Mouse (Mus musculus) heart, adult 2 months (tissue): ENCODE results near the gene Mtus2. TPM values are rescaled to one million over a fixed set of nuclear protein-coding genes. Genes with fewer than 3 reads are reported as not detected.
A peak's percentile ranks its signal among the peaks of the same experiment; 100 is the strongest.

Source experiments
- DNase-seq, 2 experiments: peaks; one replicate each; pipeline ENCODE4 v3.0.0; 2021
- H3K27ac ChIP-seq: fragments of 200-600 bp; 2 replicates; pipeline ENCODE4 v1.8.1; 2022
- H3K27me3 ChIP-seq: fragments of 200-500 bp; 2 replicates; pipeline ENCODE4 v1.6.1; 2012; ENCODE audit warnings: mild to moderate bottlenecking, low read length, inconsistent platforms, mixed read lengths; ENCODE audit not compliant: control insufficient read depth, insufficient read depth
- H3K36me3 ChIP-seq: fragments of 200-500 bp; 2 replicates; pipeline ENCODE4 v1.6.1; 2012; ENCODE audit warnings: low read length, inconsistent platforms; ENCODE audit not compliant: control insufficient read depth, insufficient read depth
- H3K4me1 ChIP-seq: fragments of 200-500 bp; 2 replicates; pipeline ENCODE4 v1.6.1; 2011; ENCODE audit warnings: low read length; ENCODE audit not compliant: control insufficient read depth, insufficient read depth
- H3K4me3 ChIP-seq: fragments of 200-600 bp; 2 replicates; pipeline ENCODE4 v1.8.1; 2022
- H3K79me2 ChIP-seq: fragments of 200-500 bp; replicated peaks from 2 replicates; pipeline ENCODE4 v1.6.1; 2012; ENCODE audit warnings: mild to moderate bottlenecking, inconsistent platforms, low read length, moderate library complexity, mixed read lengths; ENCODE audit not compliant: control insufficient read depth, insufficient read depth
- H3K9ac ChIP-seq: fragments of 200-500 bp; 2 replicates; pipeline ENCODE4 v1.6.1; 2012; ENCODE audit warnings: low read depth, mild to moderate bottlenecking, control low read depth, inconsistent platforms, low read length, mixed read lengths
- CTCF ChIP-seq: fragments of 200-600 bp; IDR thresholded peaks from 2 replicates; pipeline ENCODE4 v1.8.1; 2022; ENCODE audit warnings: antibody characterized with exemption, mild to moderate bottlenecking, moderate library complexity
- EP300 ChIP-seq: fragments of 200-500 bp; IDR thresholded peaks from 2 replicates; pipeline ENCODE4 v1.6.1; 2011; ENCODE audit warnings: low read depth, low read length, control low read depth; ENCODE audit not compliant: insufficient read depth
- POLR2A ChIP-seq: fragments of 200-500 bp; IDR thresholded peaks from 2 replicates; pipeline ENCODE4 v1.6.1; 2011; ENCODE audit warnings: mild to moderate bottlenecking, low read depth, low read length, control low read depth; ENCODE audit not compliant: insufficient read depth
- WGBS: fragments of 180-500 bp; shearing (Covaris S2); methylation state at CpG from one replicate; pipeline ENCODE4 v1.1.7; 2018; 5-methylcytosine and 5-hydroxymethylcytosine counted together
- intact Hi-C: fragments of 180-260 bp; cut with DNase I; formaldehyde crosslinking; loops from one replicate; pipeline ENCODE4 v1.15.1; 2025
- polyA plus RNA-seq: library from polyadenylated mRNA; depleted of rRNA; stranded (reverse); fragments of >200 nt; gene quantifications from 2 replicates; pipeline ENCODE4 v1.2.3, GENCODE M21; 2012
- total RNA-seq, 2 experiments: library from RNA; stranded (reverse); gene quantifications; 2 replicates each; pipeline ENCODE4 v1.2.3; 2021

The Mtus2 gene
- total and polyA plus RNA-seq, 3 experiments, result 53.5 to 109 (median 96.9) TPM

DNA sequence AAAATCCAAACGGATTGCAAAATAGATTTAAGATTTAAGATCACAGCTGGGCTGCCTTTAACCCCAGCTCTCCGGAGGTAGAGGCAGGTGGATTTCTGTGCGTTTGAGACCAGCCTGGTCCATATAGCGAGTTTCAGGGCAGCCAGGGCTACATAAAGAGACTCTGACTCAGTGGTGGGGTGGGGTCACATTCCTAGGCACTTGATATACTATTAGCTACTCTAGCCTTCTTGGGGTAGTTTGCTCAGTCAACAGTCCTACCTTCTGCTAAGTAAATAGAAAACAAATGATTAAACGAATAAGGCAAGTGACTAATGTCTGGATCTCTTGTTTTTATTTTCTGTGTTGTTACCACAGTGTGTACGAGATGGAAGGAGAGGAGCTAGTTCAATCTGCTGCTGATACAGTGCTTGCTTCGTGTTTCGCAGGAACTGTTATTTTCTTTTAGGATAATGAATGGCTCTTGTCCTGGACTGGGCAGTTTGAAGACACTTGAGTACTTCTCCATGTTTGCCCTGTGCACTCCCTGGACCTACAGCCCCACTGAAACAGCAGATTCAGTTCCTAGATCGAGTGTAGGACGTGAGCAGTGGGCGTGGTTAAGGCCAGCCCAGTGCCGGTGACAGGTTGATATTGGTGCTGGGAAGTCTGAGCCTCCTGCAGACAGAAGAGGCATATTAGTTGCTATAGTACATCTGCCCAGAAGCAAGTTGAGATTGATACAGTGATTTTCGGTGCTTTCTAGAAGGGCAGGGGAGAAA is 6.9 kb downstream of the Mtus2 start:
- 60% methylated on average over 13 of the region's 13 CpGs for WGBS
- no peak overlapping the region for H3K27ac ChIP-seq
- H3K27me3 ChIP-seq, result no peaks in the 10 kb centered on the region
- intact Hi-C loops, result loop anchor here (5.0 kb wide), 1 partner anchor 63 kb away; no protein-coding TSS in a partner anchor
- TF ChIP-seq POLR2A (no peak), EP300 (no peak), CTCF (no peak)
- DNase-seq, result no peak
- no peaks in the 10 kb centered on the region for H3K4me1 ChIP-seq
- no peak overlapping the region for H3K9ac ChIP-seq
- H3K36me3 ChIP-seq, result no peaks in the 10 kb centered on the region
- H3K79me2 ChIP-seq, result no peaks in the 10 kb centered on the region
- H3K4me3 ChIP-seq, result no peak overlapping the region

DNA sequence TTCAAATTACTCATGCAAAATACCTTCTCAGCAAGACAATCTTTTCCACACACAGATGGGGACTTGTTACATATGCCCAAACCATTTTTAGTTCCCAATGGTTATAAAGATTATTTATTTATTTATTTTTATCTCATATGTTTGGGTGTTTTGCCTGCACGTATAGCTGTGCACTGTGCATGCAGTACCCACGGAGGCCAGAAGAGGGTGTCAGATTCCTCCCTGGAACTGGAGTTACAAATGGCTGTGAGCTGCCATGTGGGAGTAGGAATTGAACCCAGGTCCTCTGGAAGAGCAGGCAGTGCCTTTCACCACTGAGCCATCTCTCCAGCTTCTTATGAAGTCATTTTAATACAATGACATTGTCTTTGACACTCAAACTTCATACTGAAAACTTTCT is 7.7 kb downstream of the Mtus2 start:
- H3K27ac ChIP-seq, result no peak overlapping the region
- WGBS, result 51% methylated on average over 2 of the region's 2 CpGs
- DNase-seq, result no peak
- no peaks in the 10 kb centered on the region for H3K4me1 ChIP-seq
- no peak overlapping the region for H3K9ac ChIP-seq
- no peak overlapping the region for H3K4me3 ChIP-seq
- no peaks in the 10 kb centered on the region for H3K27me3 ChIP-seq
- intact Hi-C loops, result loop anchor here (5.0 kb wide), 1 partner anchor 63 kb away; no protein-coding TSS in a partner anchor
- TF ChIP-seq POLR2A (no peak), CTCF (peak; percentile 60)
- H3K79me2 ChIP-seq, result no peaks in the 10 kb centered on the region
- no peaks in the 10 kb centered on the region for H3K36me3 ChIP-seq

DNA sequence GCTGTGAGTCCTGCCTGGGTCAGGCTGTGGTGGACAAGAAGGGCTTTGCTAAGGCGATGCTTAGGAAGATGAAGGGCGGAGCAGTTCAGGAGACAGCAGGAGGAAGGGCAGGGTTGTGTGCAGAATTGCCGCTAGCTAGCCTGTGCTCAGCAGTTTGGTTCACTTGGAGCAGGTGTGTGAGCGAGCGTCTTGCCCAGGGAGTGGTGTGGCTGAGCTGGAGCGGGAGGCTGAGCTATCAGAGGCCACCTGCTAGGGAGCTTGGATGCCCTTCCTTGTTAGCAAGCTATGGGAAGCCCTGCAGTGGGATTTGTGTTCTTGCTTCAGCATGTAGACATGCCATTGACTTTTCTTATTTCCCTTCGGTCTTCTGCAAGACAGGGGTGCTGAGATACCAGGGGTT is 9.5 kb downstream of the Mtus2 start:
- no peak for DNase-seq
- 78% methylated on average over 7 of the region's 7 CpGs for WGBS
- Histone ChIP-seq H3K4me1 (no peaks in the 10 kb centered on the region), H3K79me2 (no peaks in the 10 kb centered on the region), H3K27ac (no peak overlapping the region), H3K9ac (no peak overlapping the region), H3K4me3 (no peak overlapping the region), H3K36me3 (no peaks in the 10 kb centered on the region), H3K27me3 (no peaks in the 10 kb centered on the region)
- intact Hi-C loops, result no loop called here
- TF ChIP-seq POLR2A, result no peak
- no peak for TF ChIP-seq EP300
- TF ChIP-seq CTCF, result no peak

DNA sequence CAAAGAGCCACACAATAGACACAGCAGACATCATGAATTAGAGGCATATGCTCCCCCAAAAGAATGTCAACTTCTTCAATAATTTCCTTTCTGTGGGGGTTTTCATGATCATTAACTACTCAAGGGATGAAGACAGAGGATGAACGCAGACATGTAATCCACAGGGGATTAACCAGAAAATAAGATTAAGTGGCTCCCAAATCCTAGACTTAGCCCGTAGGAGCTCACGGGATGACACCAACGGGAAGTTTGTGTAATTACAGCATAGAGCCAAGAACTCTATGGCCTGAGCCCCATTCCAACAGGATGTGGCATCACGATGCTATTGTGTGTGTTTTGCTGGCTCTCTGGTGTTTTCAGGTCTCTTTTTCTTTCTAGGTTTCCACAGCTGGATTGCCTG is 12.4 kb downstream of the Mtus2 start:
- H3K36me3 ChIP-seq, result no peaks in the 10 kb centered on the region
- H3K4me3 ChIP-seq, result no peak overlapping the region
- 54% methylated on average over 5 of the region's 5 CpGs for WGBS
- no peaks in the 10 kb centered on the region for H3K79me2 ChIP-seq
- H3K9ac ChIP-seq, result no peak overlapping the region
- intact Hi-C loops, result no loop called here
- no peak overlapping the region for H3K27ac ChIP-seq
- TF ChIP-seq CTCF (no peak), POLR2A (no peak), EP300 (no peak)
- no peaks in the 10 kb centered on the region for H3K4me1 ChIP-seq
- no peaks in the 10 kb centered on the region for H3K27me3 ChIP-seq
- no peak for DNase-seq

DNA sequence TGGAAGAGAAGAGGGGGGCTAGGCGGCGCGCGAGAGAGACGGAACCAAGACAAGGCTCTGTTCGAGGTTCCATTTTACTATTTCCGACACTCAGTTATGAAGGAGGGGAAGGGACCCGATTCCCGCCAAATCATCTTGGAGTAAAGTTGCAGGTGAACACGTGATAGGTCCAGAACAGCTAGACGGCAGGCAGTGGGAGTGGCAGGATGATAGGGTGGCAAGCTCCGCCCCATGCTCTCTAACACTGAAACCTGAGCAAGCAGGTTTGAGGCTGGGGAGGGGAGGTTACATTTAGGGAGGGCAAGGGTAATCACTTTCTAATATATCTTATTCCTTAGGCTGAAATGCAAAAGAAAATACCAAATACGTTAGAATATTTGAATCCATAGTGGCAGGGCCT is 18.9 kb downstream of the Mtus2 start:
- H3K4me3 ChIP-seq, result no peak overlapping the region
- H3K36me3 ChIP-seq, result no peaks in the 10 kb centered on the region
- DNase-seq, result no peak
- H3K79me2 ChIP-seq, result no peaks in the 10 kb centered on the region
- H3K9ac ChIP-seq, result no peak overlapping the region
- intact Hi-C loops, result no loop called here
- 53% methylated on average over 13 of the region's 13 CpGs for WGBS
- TF ChIP-seq POLR2A (no peak), EP300 (no peak), CTCF (no peak)
- no peaks in the 10 kb centered on the region for H3K4me1 ChIP-seq
- no peak overlapping the region for H3K27ac ChIP-seq
- H3K27me3 ChIP-seq, result no peaks in the 10 kb centered on the region

DNA sequence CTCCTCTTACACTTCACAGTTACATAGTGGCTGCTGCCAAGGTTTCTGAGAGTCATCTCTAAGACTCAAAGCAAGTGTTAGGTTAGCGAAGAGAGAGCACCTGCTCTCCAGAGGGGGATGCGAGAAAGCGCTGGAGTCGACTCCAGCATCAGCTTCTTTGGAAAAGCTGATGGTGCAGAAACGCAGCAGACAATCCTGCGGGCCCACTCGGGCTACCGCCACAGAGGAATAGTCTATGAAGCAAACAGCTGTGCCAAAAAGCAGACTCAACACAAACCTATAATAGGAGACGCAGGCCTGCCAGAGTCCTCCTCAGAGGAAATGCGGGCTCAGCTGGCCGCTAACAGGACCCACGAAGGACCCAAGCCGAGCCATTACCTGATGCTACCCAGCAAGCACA is 23.5 kb downstream of the Mtus2 start:
- no peaks in the 10 kb centered on the region for H3K79me2 ChIP-seq
- TF ChIP-seq CTCF, result no peak
- no peak for TF ChIP-seq EP300
- no peak for TF ChIP-seq POLR2A
- DNase-seq, result no peak
- H3K27me3 ChIP-seq, result no peaks in the 10 kb centered on the region
- H3K27ac ChIP-seq, result no peak overlapping the region
- 79% methylated on average over 13 of the region's 13 CpGs for WGBS
- H3K4me1 ChIP-seq, result no peaks in the 10 kb centered on the region
- intact Hi-C loops, result no loop called here
- no peak overlapping the region for H3K4me3 ChIP-seq
- no peak overlapping the region for H3K9ac ChIP-seq
- no peaks in the 10 kb centered on the region for H3K36me3 ChIP-seq
